Mouse (Mus musculus) layer of hippocampus, postnatal 36 days (tissue): ENCODE measurements around the gene Csnk1g1. TPM values are rescaled to one million over a fixed set of nuclear protein-coding genes. Genes with fewer than 3 reads are reported as not detected.

Experiments used
- DNase-seq, 2 experiments: peaks; one replicate each; pipeline ENCODE4 v3.0.0; 2022
- total RNA-seq, 2 experiments: library from RNA; stranded (reverse); gene quantifications; 2 replicates each; pipeline ENCODE4 v1.2.3; 2021

The Csnk1g1 gene
- total RNA-seq, 2 experiments from 2014 or later, result 40.6 to 45.1 TPM

DNA sequence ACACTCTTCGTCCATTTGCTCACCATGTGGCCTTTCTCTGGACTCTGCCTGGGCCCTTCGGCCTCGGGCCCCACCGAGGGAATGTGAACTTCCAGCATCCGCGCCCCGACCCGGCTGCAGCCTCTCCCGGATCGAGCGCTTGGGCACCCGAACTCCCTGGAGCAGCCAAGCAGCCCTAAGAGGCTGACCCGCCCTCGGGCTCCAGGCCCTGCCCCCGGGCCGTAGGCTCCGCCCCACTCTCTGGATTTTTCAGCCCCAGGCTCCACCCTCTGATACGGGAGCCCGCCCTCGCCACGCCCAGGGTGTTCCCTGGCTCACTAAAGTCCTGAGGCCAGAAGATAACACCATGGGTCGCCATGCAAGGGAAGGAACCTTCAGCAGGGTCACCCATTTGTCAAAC lies 160.9 kb downstream of the Csnk1g1 start, which contains the start of gene Snx22:
TSS of gene Snx22 (minus strand) at position 137 of the 400 bp plus-strand sequence.
- DNase-seq, result peak; percentile 62 to 71

DNA sequence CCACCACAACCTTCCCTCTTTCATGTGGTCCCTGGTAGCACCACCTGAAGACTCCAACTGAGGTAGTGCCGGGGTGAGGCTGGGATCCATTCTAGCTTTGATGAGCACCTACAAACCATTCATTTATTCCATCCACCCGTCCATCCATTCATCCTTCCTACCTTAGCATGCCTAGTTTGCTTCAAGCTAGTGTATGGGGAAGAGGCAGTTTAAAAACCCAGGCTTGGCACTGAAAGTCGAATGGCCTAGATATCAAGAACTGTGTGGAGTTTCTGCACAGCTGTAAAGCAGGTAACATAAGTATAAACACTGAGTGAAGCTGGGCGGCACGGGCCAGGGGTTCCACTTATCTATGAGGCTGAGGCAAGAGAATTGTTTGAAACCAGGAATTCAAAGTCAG lies 161.4 kb downstream of the Csnk1g1 start:
- DNase-seq, result no peak

DNA sequence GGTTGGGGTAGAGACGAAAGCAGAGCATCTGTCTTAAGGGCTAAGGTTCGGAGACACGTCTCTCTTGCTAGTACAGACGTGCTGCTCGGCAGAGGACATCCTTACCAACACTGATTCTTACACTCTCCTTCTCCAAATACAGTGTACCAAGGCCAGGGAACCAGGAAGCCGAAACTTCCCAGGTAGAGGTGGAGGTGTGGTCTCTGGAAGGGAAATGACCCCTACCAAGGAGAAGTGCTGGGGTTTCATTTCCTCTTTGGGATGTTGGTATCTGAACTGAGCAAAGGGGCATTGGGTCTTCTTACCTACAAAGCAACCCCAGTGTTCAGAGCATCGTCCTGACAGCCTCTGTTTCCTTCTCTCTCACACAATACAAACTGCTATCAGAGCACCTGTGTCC lies 164.0 kb downstream of the Csnk1g1 start:
- DNase-seq, result no peak

DNA sequence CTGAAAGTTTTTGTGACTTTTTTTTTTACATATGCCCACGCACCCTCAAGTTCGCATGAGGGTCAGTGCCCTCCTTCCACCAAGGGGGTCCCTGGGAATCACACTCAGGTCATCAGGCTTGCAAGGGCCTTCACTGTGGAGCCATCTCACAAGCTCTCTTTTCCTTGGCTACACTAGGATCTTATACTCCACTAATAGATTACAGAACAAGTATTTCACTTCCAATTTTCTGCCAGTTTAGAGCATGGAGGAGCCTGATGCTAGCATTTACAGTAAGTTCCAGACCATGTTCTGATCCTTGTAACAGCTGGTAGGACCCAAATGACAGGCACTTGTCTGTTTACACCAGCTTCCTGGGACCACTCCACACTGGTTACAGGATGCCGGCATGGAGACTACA lies 169.3 kb downstream of the Csnk1g1 start:
- no peak for DNase-seq

DNA sequence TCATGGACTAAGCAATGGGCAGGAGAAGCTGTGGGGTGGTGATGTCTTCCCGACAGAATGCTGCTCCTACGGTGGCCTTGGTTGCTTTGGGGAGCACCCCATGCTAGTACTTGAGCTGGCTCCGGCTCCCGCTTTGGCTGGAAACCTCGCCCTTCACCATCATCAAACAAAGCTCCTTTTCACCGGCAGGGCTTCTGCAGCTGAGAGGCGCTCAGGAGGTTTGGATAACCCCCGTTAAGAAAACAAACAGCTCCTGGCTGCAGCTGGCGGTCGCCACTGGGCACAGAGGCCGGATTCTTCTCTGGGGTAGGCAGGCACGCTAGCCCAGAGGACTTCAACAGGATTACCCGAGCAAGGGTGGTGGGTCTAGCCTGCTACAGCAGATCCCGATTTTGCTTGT lies 169.8 kb downstream of the Csnk1g1 start:
- DNase-seq, result peak in 1 of 2 experiments; percentile 39

DNA sequence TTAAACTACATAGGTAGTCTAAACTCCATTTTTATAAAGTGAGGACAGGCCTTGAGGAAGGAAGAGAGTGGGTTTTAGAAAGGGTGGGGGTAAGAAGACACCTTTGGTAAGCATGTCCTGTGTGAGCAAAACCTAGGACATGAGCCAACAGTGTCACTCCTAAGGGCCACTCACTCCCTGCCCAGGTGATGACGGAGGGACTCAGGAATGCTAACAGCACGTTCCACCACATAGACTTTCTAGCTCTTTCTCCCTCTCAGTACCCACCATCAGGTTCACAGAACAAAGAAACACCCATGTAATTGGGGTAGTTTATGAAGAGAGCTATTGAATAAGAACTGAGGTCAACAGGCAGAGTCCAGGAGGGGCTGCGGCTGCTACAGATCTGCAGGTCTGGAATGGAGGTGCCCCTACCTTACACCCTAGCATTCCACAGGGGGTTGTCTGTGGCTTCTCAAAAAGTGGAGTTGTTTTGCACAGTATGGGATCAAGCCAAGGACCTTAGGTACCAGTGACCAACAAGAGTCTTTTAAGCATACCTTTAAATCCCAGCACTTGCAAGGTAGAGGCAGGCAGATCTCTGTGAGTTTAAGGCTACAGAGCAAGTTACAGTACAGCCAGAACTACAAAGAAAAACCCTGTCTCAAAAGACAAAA lies 172.2 kb downstream of the Csnk1g1 start:
- DNase-seq, result no peak

DNA sequence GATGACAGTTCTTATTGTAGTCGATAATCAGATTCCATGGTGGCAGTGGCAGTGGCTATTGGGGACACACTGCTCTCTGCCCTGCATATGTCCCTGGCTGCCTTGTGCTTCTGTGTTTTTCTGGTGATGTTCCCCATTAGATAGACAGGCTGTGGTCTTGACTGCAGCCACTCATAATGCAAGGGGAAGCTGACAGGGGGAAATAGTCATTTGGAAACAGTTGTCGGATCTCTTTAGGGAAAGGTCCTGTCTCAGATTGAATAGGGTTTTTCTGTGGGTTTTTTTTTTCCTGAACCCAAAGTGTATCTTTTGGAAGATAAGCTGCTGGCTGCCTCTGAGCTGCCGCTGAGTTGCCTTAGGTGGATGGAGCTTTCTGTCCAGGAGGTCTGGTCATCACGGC lies 173.3 kb downstream of the Csnk1g1 start:
- no peak for DNase-seq

DNA sequence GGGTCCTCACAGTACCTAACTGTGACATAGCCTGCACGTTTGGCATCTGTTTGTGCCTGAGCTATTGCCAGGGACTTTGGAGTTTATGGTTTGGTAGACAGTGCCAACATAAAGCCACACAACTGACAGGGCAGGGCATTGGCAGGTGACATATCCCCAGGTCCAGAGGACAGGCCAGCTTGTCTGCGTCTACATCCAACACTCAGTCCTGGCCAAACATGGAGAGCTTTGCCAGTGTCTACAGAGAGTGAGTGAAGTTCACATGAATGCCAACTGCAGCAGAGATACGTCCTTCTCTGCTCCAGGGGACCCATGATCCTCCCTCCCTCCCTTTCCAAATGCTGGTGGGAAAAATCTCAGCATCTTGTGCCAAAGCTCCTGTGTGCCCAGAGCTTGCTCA lies 175.4 kb downstream of the Csnk1g1 start:
- no peak for DNase-seq

DNA sequence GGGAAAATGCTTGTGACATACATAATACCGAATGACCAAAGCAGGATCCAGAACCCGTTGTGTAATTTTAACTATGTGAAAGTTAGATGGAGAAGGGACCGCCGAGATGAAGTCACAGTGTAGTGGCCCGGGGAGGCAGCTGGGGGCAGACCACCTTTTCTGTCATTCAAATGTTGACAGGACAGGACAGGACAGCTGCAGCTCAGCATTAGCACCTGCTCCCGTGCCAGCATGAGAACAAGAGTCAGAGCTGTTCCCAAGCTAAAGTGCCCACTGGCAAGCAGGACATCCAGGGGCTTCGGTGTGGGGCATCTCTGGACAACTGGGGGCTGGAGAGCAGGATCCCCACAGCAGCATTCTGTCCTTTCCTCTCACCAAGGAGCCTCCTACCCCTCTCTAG lies 178.3 kb downstream of the Csnk1g1 start:
- no peak for DNase-seq

DNA sequence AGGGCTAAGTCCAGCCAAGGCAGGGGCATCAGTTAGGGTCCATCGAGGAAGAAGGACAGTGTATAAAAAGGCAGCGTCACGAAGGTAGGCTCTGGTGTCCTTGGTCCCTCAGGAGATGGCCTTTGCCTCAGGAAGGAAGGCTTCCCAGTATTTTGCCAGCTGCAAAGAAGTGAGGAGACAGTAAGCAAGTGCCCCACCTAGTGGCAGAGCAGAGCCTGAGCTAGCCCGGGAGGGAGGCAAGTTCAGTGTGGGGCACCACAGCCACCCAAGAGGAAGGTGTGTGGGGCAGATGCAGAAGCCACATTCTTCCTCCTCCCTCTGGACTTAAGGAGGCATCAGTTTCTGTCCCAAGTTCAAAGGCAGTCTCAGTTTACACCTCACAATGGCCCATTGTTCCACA lies 179.7 kb downstream of the Csnk1g1 start:
- DNase-seq, result peak in 1 of 2 experiments; percentile 48

DNA sequence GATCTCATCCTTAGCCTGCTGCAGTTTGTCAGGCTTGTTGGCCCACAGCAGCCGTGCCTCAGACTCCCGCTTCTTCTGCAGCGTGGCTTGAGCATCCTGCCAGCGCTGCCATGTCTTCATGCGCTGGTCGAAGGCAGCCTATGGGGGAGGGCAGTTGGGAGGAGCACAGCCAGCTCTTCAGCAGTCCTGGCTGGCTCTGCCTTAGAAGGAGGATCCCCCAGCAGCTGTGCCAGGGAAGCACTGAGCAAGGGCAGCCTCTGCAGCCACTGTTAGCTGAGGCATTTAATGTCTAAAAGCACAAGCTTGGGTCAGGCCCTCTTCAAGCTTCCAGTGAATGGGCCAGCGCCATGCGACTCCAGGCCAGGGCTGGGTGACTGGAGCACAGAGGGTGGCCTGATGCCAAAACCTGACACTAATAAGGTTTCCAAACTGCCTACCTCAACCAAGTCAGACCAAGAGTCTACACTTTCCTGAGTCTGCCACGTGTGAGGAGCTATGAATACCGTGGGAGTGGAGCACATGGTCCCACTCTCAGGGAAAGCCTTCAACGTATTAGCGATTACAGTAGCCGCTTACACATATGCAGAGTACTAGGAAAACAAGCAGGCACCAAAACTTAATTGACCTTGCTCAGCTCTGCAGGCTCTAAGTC lies 182.0 kb downstream of the Csnk1g1 start:
- no peak for DNase-seq

DNA sequence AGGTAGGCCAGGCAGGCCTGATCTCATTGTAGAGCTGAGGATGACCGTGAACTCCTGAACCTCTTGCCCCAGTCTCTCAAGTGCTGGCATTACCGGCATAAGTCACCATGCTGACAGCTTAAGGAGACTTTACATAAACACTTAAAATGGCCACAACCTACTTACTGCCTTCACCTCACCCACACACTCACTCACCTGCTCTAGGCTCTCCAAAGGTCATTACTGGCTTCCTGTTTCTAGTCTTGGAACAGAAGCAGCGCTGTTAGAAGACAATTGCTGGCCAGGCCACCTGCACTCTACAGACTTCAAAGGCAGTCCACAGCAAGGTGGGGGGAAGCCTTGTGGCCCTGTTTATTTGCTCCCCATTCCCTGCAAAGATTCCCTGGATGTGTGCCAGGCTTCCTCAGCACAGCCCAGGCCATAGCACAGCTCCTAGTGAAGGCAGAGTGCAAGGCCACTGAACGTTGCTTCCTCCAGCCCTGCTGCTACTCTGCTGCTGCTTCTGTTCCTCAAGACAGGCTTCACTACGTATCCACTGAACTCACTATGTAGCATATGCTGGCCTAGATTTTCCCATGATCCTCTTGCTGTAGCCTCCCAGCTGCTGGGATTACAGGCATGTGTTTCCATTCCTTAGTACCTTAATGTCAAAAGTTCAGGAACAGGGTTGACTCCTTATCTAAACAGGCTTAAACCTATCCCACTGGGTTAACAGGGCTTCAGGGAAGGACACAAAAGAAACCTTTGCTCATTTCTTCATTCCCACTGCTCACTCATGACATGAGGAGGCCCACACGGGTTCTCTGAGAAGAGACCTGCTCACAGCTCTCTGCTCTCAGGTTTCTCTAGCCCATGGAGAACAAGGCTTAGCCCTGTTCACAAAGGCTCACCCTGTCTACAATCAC lies 182.9 kb downstream of the Csnk1g1 start:
- no peak for DNase-seq

DNA sequence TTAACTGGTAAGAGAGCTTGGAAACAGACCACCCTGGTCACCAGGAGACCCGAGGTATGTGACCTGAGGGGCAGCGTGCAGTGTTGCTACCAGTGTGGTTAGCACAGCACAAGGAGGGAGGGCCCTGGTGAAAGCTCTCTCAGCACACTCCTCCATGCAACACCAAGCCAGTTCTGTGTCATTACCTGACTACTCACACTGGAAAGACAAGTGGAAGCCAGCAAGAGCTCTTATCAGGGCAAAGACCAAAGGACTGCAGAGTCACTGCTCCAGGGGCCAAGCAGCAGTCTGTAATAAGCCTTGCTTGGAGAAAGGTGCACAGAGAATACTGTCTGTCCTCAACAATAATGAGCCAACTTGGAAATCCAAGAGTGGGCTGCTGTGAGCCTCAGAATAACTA lies 183.9 kb downstream of the Csnk1g1 start:
- DNase-seq, result no peak

Other genes with a start within 250 kb of the Csnk1g1 start
- gene Oaz2, start 240.9 kb upstream of the Csnk1g1 start, total RNA-seq, result 100 to 1,000 TPM; 189 to 220 TPM
- gene Zfp609, start 81.4 kb upstream of the Csnk1g1 start, total RNA-seq, result 10 to 100 TPM; 51.2 to 52.8 TPM
- gene Pclaf, start 18.7 kb upstream of the Csnk1g1 start, total RNA-seq, result 1 to 10 TPM in 1 of 2 experiments, under 1 TPM in 1; 0.85 to 1.6 TPM
- 10 to 100 TPM; 38.1 to 41.6 TPM for gene Trip4, start 130 bp upstream of the Csnk1g1 start, total RNA-seq
- gene Ppib, start 151.3 kb downstream of the Csnk1g1 start, total RNA-seq, result 100 to 1,000 TPM; 194 to 206 TPM
- 1 to 10 TPM; 5.5 to 6.0 TPM for gene Snx22, start 160.8 kb downstream of the Csnk1g1 start, total RNA-seq
- gene Snx1, start 217.7 kb downstream of the Csnk1g1 start, total RNA-seq, result 10 to 100 TPM; 86.9 to 93.2 TPM
- gene Ciao2a, start 217.7 kb downstream of the Csnk1g1 start, total RNA-seq, result 10 to 100 TPM; 29.5 to 30.0 TPM
- gene Dapk2, start 249.3 kb downstream of the Csnk1g1 start, total RNA-seq, result under 1 TPM; 0.90 to 0.91 TPM